Mouse (Mus musculus): Measurements from ENCODE around the gene Tmem97. TPM values are rescaled to one million over a fixed set of nuclear protein-coding genes. Genes with fewer than 3 reads are reported as not detected.

Tmem97 gene
- total and polyA plus RNA-seq, 2 experiments = 91.6 to 123 TPM

DNA sequence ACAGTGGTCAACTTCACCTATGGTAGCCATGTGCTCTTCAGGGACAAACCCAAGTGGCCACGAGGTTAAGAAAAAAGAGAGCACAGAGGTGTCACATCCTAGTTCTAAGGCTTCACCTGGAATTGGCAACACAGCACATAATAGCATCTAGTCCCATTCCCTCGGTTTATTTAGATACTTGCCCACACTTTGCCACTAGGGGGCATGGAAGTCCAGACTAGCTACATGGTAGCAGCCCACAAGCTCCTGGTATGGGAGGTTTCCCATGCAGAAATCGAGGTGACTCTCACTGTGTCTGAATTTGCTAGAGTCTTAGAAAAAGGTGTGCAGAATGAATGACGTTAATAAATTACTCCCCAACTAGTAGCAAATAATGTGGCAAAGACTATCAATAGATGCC is 9.9 kb upstream of the Tmem97 start:
- Histone ChIP-seq H3K79me2 (ENCODE audit: control insufficient read depth, insufficient read depth, low read length) (no peaks in the 10 kb centered on the region), H3K36me3 (ENCODE audit: control insufficient read depth, insufficient read depth, low read length) (no peaks in the 10 kb centered on the region), H3K4me3 (ENCODE audit: insufficient read depth, low read depth, low read length) (no peak overlapping the region), H3K9ac (ENCODE audit: low read depth, low read length) (no peak overlapping the region), H3K27ac (replicated peaks; ENCODE audit: insufficient read depth, low read depth, low read length) (no peak overlapping the region), H3K27me3 (ENCODE audit: control insufficient read depth, insufficient read depth, low read length) (no peaks in the 10 kb centered on the region), H3K4me1 (ENCODE audit: control insufficient read depth, insufficient read depth, low read length) (peaks cover 5% of the 10 kb centered on the region)
- peak; percentile 64 for DNase-seq (ENCODE audit: extremely low read depth, low read depth, low spot score)
- peak; percentile 68 for TF ChIP-seq CTCF (IDR thresholded peaks at IDR 0.05; ENCODE audit: low read depth, low read length)
- TF ChIP-seq POLR2A (IDR thresholded peaks at IDR 0.05; ENCODE audit: extremely low read depth, insufficient read depth, low read length) = no peak
- 11% methylated on average over 4 of the region's 4 CpGs for WGBS

DNA sequence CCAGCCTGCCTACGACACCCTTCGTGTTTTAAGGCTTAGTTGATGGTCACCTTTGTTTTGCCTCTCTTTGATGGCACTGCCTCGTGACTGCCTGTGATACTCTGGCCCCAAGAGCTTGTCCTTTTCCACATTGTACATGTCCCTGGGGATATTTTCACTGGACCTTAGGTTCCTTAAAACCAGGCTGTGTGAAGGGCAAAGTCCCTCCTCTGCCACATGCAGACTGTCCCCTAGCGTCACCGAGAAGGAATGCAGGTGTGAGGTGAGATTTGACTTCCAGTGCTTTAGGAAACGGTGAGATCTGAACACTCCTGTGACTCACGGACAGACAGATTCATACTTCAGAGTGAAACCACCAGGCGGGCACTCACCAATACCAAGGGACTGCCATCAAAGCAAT is 6.7 kb upstream of the Tmem97 start:
- no peak overlapping the region for H3K9ac ChIP-seq (ENCODE audit: low read depth, low read length)
- peak; percentile 55; the same call in 1 of the 2 replicates for TF ChIP-seq CTCF (IDR thresholded peaks at IDR 0.05; ENCODE audit: low read depth, low read length)
- TF ChIP-seq POLR2A (IDR thresholded peaks at IDR 0.05; ENCODE audit: extremely low read depth, insufficient read depth, low read length) = no peak
- H3K27me3 ChIP-seq (ENCODE audit: control insufficient read depth, insufficient read depth, low read length) = no peaks in the 10 kb centered on the region
- no peak overlapping the region for H3K4me3 ChIP-seq (ENCODE audit: insufficient read depth, low read depth, low read length)
- WGBS = 74% methylated on average over 8 of the region's 8 CpGs
- H3K36me3 ChIP-seq (ENCODE audit: control insufficient read depth, insufficient read depth, low read length) = no peaks in the 10 kb centered on the region
- H3K79me2 ChIP-seq (ENCODE audit: control insufficient read depth, insufficient read depth, low read length) = no peaks in the 10 kb centered on the region
- peak; percentile 70 for DNase-seq (ENCODE audit: extremely low read depth, low read depth, low spot score)
- peaks cover 8% of the 10 kb centered on the region for H3K4me1 ChIP-seq (ENCODE audit: control insufficient read depth, insufficient read depth, low read length)
- H3K27ac ChIP-seq (replicated peaks; ENCODE audit: insufficient read depth, low read depth, low read length) = no peak overlapping the region

DNA sequence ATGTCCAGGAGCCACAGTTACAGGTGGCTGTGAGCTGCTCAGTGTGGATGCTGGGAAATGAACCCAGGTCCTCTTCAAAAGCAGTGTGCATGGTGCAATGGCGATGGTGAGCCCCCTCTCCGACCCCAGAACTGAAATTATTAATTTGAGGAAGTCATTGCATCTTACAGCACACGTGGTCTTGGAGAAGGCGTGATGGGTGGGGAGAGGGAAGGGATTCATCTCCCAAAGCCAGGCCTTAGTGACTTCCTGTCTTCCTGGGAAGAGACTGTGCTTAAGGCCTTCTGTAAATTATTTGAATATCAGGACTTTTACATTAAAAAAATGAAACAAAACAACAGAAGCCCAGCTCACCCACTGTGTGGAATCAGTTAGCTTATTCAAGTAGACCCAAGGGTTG is 5.5 kb upstream of the Tmem97 start:
- Histone ChIP-seq H3K4me3 (ENCODE audit: insufficient read depth, low read depth, low read length) (no peak overlapping the region), H3K79me2 (ENCODE audit: control insufficient read depth, insufficient read depth, low read length) (no peaks in the 10 kb centered on the region), H3K36me3 (ENCODE audit: control insufficient read depth, insufficient read depth, low read length) (no peaks in the 10 kb centered on the region), H3K4me1 (ENCODE audit: control insufficient read depth, insufficient read depth, low read length) (peaks cover 9% of the 10 kb centered on the region), H3K27me3 (ENCODE audit: control insufficient read depth, insufficient read depth, low read length) (no peaks in the 10 kb centered on the region), H3K9ac (ENCODE audit: low read depth, low read length) (no peak overlapping the region), H3K27ac (replicated peaks; ENCODE audit: insufficient read depth, low read depth, low read length) (0 out of 2 replicates have a peak overlapping the region, but pooled peaks have one; percentile 23)
- WGBS = 63% methylated on average over 4 of the region's 4 CpGs
- no peak for TF ChIP-seq POLR2A (IDR thresholded peaks at IDR 0.05; ENCODE audit: extremely low read depth, insufficient read depth, low read length)
- no peak for TF ChIP-seq CTCF (IDR thresholded peaks at IDR 0.05; ENCODE audit: low read depth, low read length)
- no peak for DNase-seq (ENCODE audit: extremely low read depth, low read depth, low spot score)

DNA sequence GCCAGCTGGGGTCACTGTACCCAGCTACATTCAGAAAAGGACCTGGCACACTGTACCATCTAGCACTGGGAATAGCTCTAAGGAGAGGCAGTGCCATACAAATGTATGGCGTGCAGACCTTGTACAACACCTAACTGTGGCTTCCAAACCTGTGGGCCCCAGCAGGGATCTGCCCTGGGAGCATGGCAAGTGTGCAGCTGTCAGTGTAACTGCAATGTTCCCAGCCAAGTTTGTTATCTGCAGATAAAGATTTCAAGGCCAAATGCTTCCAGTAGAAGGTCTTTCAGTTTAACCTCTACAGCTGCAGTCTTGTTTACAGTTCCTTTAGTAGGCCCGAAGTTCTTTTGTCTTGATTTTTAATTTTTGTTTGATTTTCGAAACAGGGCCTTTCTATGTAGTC is 5.0 kb upstream of the Tmem97 start:
- Histone ChIP-seq H3K4me1 (ENCODE audit: control insufficient read depth, insufficient read depth, low read length) (peaks cover 9% of the 10 kb centered on the region), H3K9ac (ENCODE audit: low read depth, low read length) (0 out of 2 replicates have a peak overlapping the region, but pooled peaks have one; percentile 10), H3K36me3 (ENCODE audit: control insufficient read depth, insufficient read depth, low read length) (no peaks in the 10 kb centered on the region), H3K4me3 (ENCODE audit: insufficient read depth, low read depth, low read length) (no peak overlapping the region), H3K79me2 (ENCODE audit: control insufficient read depth, insufficient read depth, low read length) (no peaks in the 10 kb centered on the region), H3K27ac (replicated peaks; ENCODE audit: insufficient read depth, low read depth, low read length) (peak overlapping the region; percentile 58), H3K27me3 (ENCODE audit: control insufficient read depth, insufficient read depth, low read length) (no peaks in the 10 kb centered on the region)
- TF ChIP-seq CTCF (IDR thresholded peaks at IDR 0.05; ENCODE audit: low read depth, low read length) (no peak), POLR2A (IDR thresholded peaks at IDR 0.05; ENCODE audit: extremely low read depth, insufficient read depth, low read length) (no peak)
- DNase-seq (ENCODE audit: extremely low read depth, low read depth, low spot score) = peak; percentile 88
- 15% methylated on average over 3 of the region's 3 CpGs for WGBS

DNA sequence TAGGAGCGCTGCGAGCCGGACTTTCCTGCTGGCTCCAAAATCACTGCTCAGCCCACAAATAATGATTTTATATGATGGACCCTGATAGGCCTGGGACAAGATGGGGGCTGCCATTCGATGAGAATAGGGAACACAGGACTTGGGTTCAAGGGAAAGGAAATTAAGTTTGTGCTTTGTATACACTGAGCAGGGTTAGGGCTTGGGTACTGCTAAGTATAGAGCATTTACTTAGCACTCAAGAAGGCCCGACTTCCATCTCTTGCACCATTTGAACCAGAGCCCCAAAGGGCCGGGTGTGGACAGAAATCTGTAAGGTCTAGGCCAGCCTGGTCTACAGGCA is 452 bp upstream of the Tmem97 start:
- peak overlapping the region; percentile 67 for H3K27ac ChIP-seq (replicated peaks; ENCODE audit: insufficient read depth, low read depth, low read length)
- no peaks in the 10 kb centered on the region; the same call in 1 of the 2 replicates for H3K79me2 ChIP-seq (ENCODE audit: control insufficient read depth, insufficient read depth, low read length)
- no peak for DNase-seq (ENCODE audit: extremely low read depth, low read depth, low spot score)
- H3K27me3 ChIP-seq (ENCODE audit: control insufficient read depth, insufficient read depth, low read length) = no peaks in the 10 kb centered on the region
- H3K9ac ChIP-seq (ENCODE audit: low read depth, low read length) = peak overlapping the region; percentile 23; the same call in 1 of the 2 replicates
- peak overlapping the region; percentile 31; the same call in 1 of the 2 replicates for H3K4me3 ChIP-seq (ENCODE audit: insufficient read depth, low read depth, low read length)
- WGBS = 30% methylated on average over 6 of the region's 6 CpGs
- TF ChIP-seq CTCF (IDR thresholded peaks at IDR 0.05; ENCODE audit: low read depth, low read length) (no peak), POLR2A (IDR thresholded peaks at IDR 0.05; ENCODE audit: extremely low read depth, insufficient read depth, low read length) (no peak)
- H3K36me3 ChIP-seq (ENCODE audit: control insufficient read depth, insufficient read depth, low read length) = no peaks in the 10 kb centered on the region
- peaks cover 15% of the 10 kb centered on the region for H3K4me1 ChIP-seq (ENCODE audit: control insufficient read depth, insufficient read depth, low read length)

DNA sequence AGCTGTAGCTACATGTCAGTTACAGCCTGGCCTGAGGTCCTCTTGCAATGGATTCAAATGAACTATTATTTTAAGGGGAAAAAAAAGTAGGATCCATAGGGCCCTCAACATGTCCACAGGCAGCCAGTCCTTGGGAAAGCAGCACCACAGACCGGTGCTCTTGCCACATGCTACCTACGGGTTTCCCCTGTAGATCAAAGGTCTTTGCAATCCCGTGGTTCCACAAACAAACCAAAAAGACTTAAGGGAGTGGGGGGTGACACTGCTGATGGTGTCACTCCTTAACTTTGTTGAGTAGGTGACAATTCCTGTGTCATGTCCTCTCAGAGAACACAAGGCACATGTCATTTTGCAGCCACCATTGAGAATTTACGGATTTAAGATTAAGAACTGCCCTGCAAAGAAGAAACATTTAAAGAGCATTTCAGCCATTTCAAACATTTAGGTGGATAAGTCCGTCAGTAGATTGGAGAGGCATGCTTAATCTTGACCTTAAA is 1.0 kb downstream of the Tmem97 start:
- Histone ChIP-seq H3K4me3 (ENCODE audit: insufficient read depth, low read depth, low read length) (peak overlapping the region; percentile 70), H3K79me2 (ENCODE audit: control insufficient read depth, insufficient read depth, low read length) (peaks cover 11% of the 10 kb centered on the region; the same call in 1 of the 2 replicates), H3K27me3 (ENCODE audit: control insufficient read depth, insufficient read depth, low read length) (no peaks in the 10 kb centered on the region), H3K36me3 (ENCODE audit: control insufficient read depth, insufficient read depth, low read length) (no peaks in the 10 kb centered on the region), H3K9ac (ENCODE audit: low read depth, low read length) (peak overlapping the region; percentile 75), H3K4me1 (ENCODE audit: control insufficient read depth, insufficient read depth, low read length) (peaks cover 18% of the 10 kb centered on the region), H3K27ac (replicated peaks; ENCODE audit: insufficient read depth, low read depth, low read length) (peak overlapping the region; percentile 89)
- WGBS = 8% methylated on average over 5 of the region's 5 CpGs
- DNase-seq (ENCODE audit: extremely low read depth, low read depth, low spot score) = peak; percentile 87
- no peak for TF ChIP-seq POLR2A (IDR thresholded peaks at IDR 0.05; ENCODE audit: extremely low read depth, insufficient read depth, low read length)
- no peak for TF ChIP-seq CTCF (IDR thresholded peaks at IDR 0.05; ENCODE audit: low read depth, low read length)

Measured in liver, adult 2 months (tissue).